Mouse (Mus musculus) retina, embryonic 14.5 days (tissue): ENCODE data around the gene Atg16l2.
A peak's percentile ranks its signal among the peaks of the same experiment; 100 is the strongest.

Experiments
- DNase-seq: peaks from one replicate; pipeline ENCODE4 v3.0.0-alpha.2; 2015; ENCODE audit warnings: low spot score

Gene Atg16l2

GRCm38 (mm10) chr7:101292086-101292485 is 10.0 kb downstream of the Atg16l2 start:
- DNase-seq, result no peak

- no peak for DNase-seq
These were observed 10.4 kb downstream of the Atg16l2 start for GRCm38 (mm10) chr7:101291641-101292040.

GRCm38 (mm10) chr7:101291211-101291610 is 10.8 kb downstream of the Atg16l2 start:
- DNase-seq, result no peak

GRCm38 (mm10) chr7:101290401-101290800 is 11.7 kb downstream of the Atg16l2 start:
- no peak for DNase-seq

GRCm38 (mm10) chr7:101288436-101288835 is 13.6 kb downstream of the Atg16l2 start:
- DNase-seq, result peak; percentile 80

- DNase-seq, result no peak
These were observed 14.2 kb downstream of the Atg16l2 start for GRCm38 (mm10) chr7:101287820-101288219.

- no peak for DNase-seq
These were observed 15.2 kb downstream of the Atg16l2 start for GRCm38 (mm10) chr7:101286891-101287290.

- DNase-seq, result no peak
These were observed 17.5 kb downstream of the Atg16l2 start for GRCm38 (mm10) chr7:101284504-101284903.

GRCm38 (mm10) chr7:101282721-101283120 is 19.3 kb downstream of the Atg16l2 start:
- no peak for DNase-seq

GRCm38 (mm10) chr7:101272466-101273160 is 29.4 kb downstream of the Atg16l2 start:
- DNase-seq, result no peak

- no peak for DNase-seq
These were observed 30.4 kb downstream of the Atg16l2 start for GRCm38 (mm10) chr7:101271602-101272001.

- no peak for DNase-seq
These were observed 34.4 kb downstream of the Atg16l2 start for GRCm38 (mm10) chr7:101267457-101268259.

- peak; percentile 27 for DNase-seq
These were observed 38.5 kb downstream of the Atg16l2 start for GRCm38 (mm10) chr7:101263511-101263910.

GRCm38 (mm10) chr7:101261941-101262546 is 40.0 kb downstream of the Atg16l2 start:
- no peak for DNase-seq

- DNase-seq, result no peak
These were observed 43.6 kb downstream of the Atg16l2 start for GRCm38 (mm10) chr7:101258482-101258881.

GRCm38 (mm10) chr7:101253071-101253470 is 49.0 kb downstream of the Atg16l2 start:
- no peak for DNase-seq

GRCm38 (mm10) chr7:101249173-101249572 is 52.9 kb downstream of the Atg16l2 start:
- DNase-seq, result no peak

GRCm38 (mm10) chr7:101248760-101249159 is 53.3 kb downstream of the Atg16l2 start:
- no peak for DNase-seq

- DNase-seq, result peak; percentile 70
These were observed 65.2 kb downstream of the Atg16l2 start for GRCm38 (mm10) chr7:101236712-101237473.

GRCm38 (mm10) chr7:101232716-101233115 is 69.3 kb downstream of the Atg16l2 start:
- no peak for DNase-seq

- peak; percentile 77 for DNase-seq
These were observed 70.6 kb downstream of the Atg16l2 start for GRCm38 (mm10) chr7:101231458-101231857.

GRCm38 (mm10) chr7:101229336-101229735 is 72.7 kb downstream of the Atg16l2 start:
- DNase-seq, result no peak
